Mouse (Mus musculus): ENCODE results near the gene Gm42906.

The Gm42906 gene

GRCm38 (mm10) chr5:151183656-151184240, 244.2 kb downstream of the Gm42906 start:
- no peak for DNase-seq

GRCm38 (mm10) chr5:151181288-151181687, 246.7 kb downstream of the Gm42906 start:
- DNase-seq, result no peak

- DNase-seq, result no peak
Observed at GRCm38 (mm10) chr5:151180176-151180785, 247.7 kb downstream of the Gm42906 start.

- no peak for DNase-seq
Observed at GRCm38 (mm10) chr5:151177171-151177570, 250.8 kb downstream of the Gm42906 start.

GRCm38 (mm10) chr5:151175897-151176313, 252.1 kb downstream of the Gm42906 start:
- peak; percentile 79 for DNase-seq

- DNase-seq, result no peak
Observed at GRCm38 (mm10) chr5:151174485-151175460, 253.2 kb downstream of the Gm42906 start.

GRCm38 (mm10) chr5:151173774-151174173, 254.2 kb downstream of the Gm42906 start:
- no peak for DNase-seq

GRCm38 (mm10) chr5:151170168-151170750, 257.7 kb downstream of the Gm42906 start:
- no peak for DNase-seq

- DNase-seq, result no peak
Observed at GRCm38 (mm10) chr5:151168191-151168590, 259.8 kb downstream of the Gm42906 start.

- no peak for DNase-seq
Observed at GRCm38 (mm10) chr5:151167641-151168040, 260.3 kb downstream of the Gm42906 start.

- DNase-seq, result peak; percentile 69
Observed at GRCm38 (mm10) chr5:151166266-151166665, 261.7 kb downstream of the Gm42906 start.

- DNase-seq, result no peak
Observed at GRCm38 (mm10) chr5:151165381-151166016, 262.5 kb downstream of the Gm42906 start.

GRCm38 (mm10) chr5:151164815-151165214, 263.1 kb downstream of the Gm42906 start:
- no peak for DNase-seq

GRCm38 (mm10) chr5:151162642-151163041, 265.3 kb downstream of the Gm42906 start:
- peak; percentile 36 for DNase-seq

GRCm38 (mm10) chr5:151155247-151155646, 272.7 kb downstream of the Gm42906 start:
- DNase-seq, result no peak

GRCm38 (mm10) chr5:151154780-151155179, 273.2 kb downstream of the Gm42906 start:
- peak; percentile 62 for DNase-seq

- no peak for DNase-seq
Observed at GRCm38 (mm10) chr5:151154030-151154429, 273.9 kb downstream of the Gm42906 start.

GRCm38 (mm10) chr5:151151549-151151948, 276.4 kb downstream of the Gm42906 start:
- no peak for DNase-seq

- DNase-seq, result no peak
Observed at GRCm38 (mm10) chr5:151149509-151149908, 278.5 kb downstream of the Gm42906 start.

- no peak for DNase-seq
Observed at GRCm38 (mm10) chr5:151148079-151148478, 279.9 kb downstream of the Gm42906 start.

GRCm38 (mm10) chr5:151145807-151146206, 282.2 kb downstream of the Gm42906 start:
- no peak for DNase-seq

- no peak for DNase-seq
Observed at GRCm38 (mm10) chr5:151143955-151144354, 284.0 kb downstream of the Gm42906 start.
